Mouse (Mus musculus) WW6 (cell line): ENCODE measurements around the gene Stoml2.

ENCODE experiments used
- DNase-seq: peaks from one replicate; pipeline ENCODE4 v3.0.0-alpha.2; 2013; ENCODE audit warnings: low read depth, low spot score

The Stoml2 gene

GRCm38 (mm10) chr4:43031237-43031995 is at the start of gene Stoml2:
Stoml2 (minus strand) TSS chr4:43031710.
- DNase-seq, result peak; percentile 89

GRCm38 (mm10) chr4:43078071-43078718 is 46.7 kb upstream of the Stoml2 start:
- no peak for DNase-seq

- no peak for DNase-seq
These were observed 43.4 kb upstream of the Stoml2 start for GRCm38 (mm10) chr4:43074923-43075322.

GRCm38 (mm10) chr4:43065471-43065870 is 34.0 kb upstream of the Stoml2 start:
- DNase-seq, result no peak

GRCm38 (mm10) chr4:43060286-43060685 is 28.8 kb upstream of the Stoml2 start:
- no peak for DNase-seq

- no peak for DNase-seq
These were observed 28.2 kb upstream of the Stoml2 start for GRCm38 (mm10) chr4:43059697-43060096.

- DNase-seq, result peak; percentile 87
These were observed 27.5 kb upstream of the Stoml2 start, which contains the start of gene Unc13b for GRCm38 (mm10) chr4:43058753-43059654. Unc13b (plus strand) TSS chr4:43058953.

GRCm38 (mm10) chr4:43058392-43058752 is 26.9 kb upstream of the Stoml2 start:
- DNase-seq, result no peak

- no peak for DNase-seq
These were observed 26.1 kb upstream of the Stoml2 start for GRCm38 (mm10) chr4:43057654-43058053.

GRCm38 (mm10) chr4:43052627-43053026 is 21.1 kb upstream of the Stoml2 start:
- no peak for DNase-seq

- DNase-seq, result no peak
These were observed 15.7 kb upstream of the Stoml2 start for GRCm38 (mm10) chr4:43047231-43047630.

- no peak for DNase-seq
These were observed 15.1 kb upstream of the Stoml2 start for GRCm38 (mm10) chr4:43046607-43047006.

- DNase-seq, result peak; percentile 98
These were observed 14.3 kb upstream of the Stoml2 start, which contains the start of gene Fam214b for GRCm38 (mm10) chr4:43045659-43046302. Fam214b (minus strand) TSS chr4:43046220.

- DNase-seq, result no peak
These were observed 13.8 kb upstream of the Stoml2 start for GRCm38 (mm10) chr4:43045285-43045658.

- no peak for DNase-seq
These were observed 13.2 kb upstream of the Stoml2 start for GRCm38 (mm10) chr4:43044673-43045072.

GRCm38 (mm10) chr4:43043644-43044357 is 12.3 kb upstream of the Stoml2 start:
- DNase-seq, result no peak

- DNase-seq, result no peak
These were observed 9.5 kb upstream of the Stoml2 start for GRCm38 (mm10) chr4:43040881-43041547.

GRCm38 (mm10) chr4:43040114-43040572 is 8.6 kb upstream of the Stoml2 start:
- peak; percentile 88 for DNase-seq

- DNase-seq, result no peak
These were observed 8.1 kb upstream of the Stoml2 start for GRCm38 (mm10) chr4:43039609-43040008.
